Mouse (Mus musculus) limb, embryonic 13.5 days (tissue): ENCODE measurements around the gene Fars2. TPM values are rescaled to one million over a fixed set of nuclear protein-coding genes. Genes with fewer than 3 reads are reported as not detected.

Experiments used
- ATAC-seq: fragments of 200-750 bp; cut with Nextera tagmentation; 2 replicates; pipeline ENCODE4 v1.8.0; 2017; ENCODE audit warnings: low read depth, moderate number of reproducible peaks, moderate TSS enrichment; ENCODE audit not compliant: low FRiP score
- H3K27ac ChIP-seq: fragments of 300-500 bp; sonication (generic); 2 replicates; pipeline ENCODE4 v1.5.1; 2015; ENCODE audit warnings: inconsistent platforms, mild to moderate bottlenecking, moderate library complexity
- H3K27me3 ChIP-seq: fragments of 300-500 bp; sonication (generic); 2 replicates; pipeline ENCODE4 v1.6.1; 2015; ENCODE audit warnings: mild to moderate bottlenecking, inconsistent platforms
- H3K36me3 ChIP-seq: fragments of 300-500 bp; sonication (generic); 2 replicates; pipeline ENCODE4 v1.6.1; 2015; ENCODE audit warnings: inconsistent platforms, mild to moderate bottlenecking, moderate library complexity
- H3K4me1 ChIP-seq: fragments of 300-500 bp; sonication (generic); 2 replicates; pipeline ENCODE4 v1.6.1; 2015; ENCODE audit warnings: inconsistent platforms
- H3K4me2 ChIP-seq: fragments of 300-500 bp; sonication (generic); replicated peaks from 2 replicates; pipeline ENCODE4 v1.6.1; 2015; ENCODE audit warnings: inconsistent platforms, mild to moderate bottlenecking, moderate library complexity
- H3K4me3 ChIP-seq: fragments of 300-500 bp; sonication (generic); 2 replicates; pipeline ENCODE4 v1.5.1; 2015; ENCODE audit warnings: moderate library complexity, mild to moderate bottlenecking, inconsistent platforms
- H3K9ac ChIP-seq: fragments of 300-500 bp; sonication (generic); 2 replicates; pipeline ENCODE4 v1.6.1; 2015; ENCODE audit warnings: mild to moderate bottlenecking, inconsistent platforms
- H3K9me3 ChIP-seq: fragments of 300-500 bp; sonication (generic); 2 replicates; pipeline ENCODE4 v1.6.1; 2016; ENCODE audit warnings: inconsistent platforms
- WGBS: fragments of 180-500 bp; shearing (Covaris S2); methylation state at CpG from one replicate; pipeline ENCODE4 v1.1.7; 2015; 5-methylcytosine and 5-hydroxymethylcytosine counted together
- polyA plus RNA-seq: library from polyadenylated mRNA; unstranded; fragments of >200 nt; fragmentation: Nextera tagmentation; extraction: Ambion mirVana; gene quantifications from 2 replicates; pipeline ENCODE4 v1.2.1, GENCODE M21; 2015

Fars2 gene
- polyA plus RNA-seq, 1 experiment from 2014 or later, result 35.1 TPM

DNA sequence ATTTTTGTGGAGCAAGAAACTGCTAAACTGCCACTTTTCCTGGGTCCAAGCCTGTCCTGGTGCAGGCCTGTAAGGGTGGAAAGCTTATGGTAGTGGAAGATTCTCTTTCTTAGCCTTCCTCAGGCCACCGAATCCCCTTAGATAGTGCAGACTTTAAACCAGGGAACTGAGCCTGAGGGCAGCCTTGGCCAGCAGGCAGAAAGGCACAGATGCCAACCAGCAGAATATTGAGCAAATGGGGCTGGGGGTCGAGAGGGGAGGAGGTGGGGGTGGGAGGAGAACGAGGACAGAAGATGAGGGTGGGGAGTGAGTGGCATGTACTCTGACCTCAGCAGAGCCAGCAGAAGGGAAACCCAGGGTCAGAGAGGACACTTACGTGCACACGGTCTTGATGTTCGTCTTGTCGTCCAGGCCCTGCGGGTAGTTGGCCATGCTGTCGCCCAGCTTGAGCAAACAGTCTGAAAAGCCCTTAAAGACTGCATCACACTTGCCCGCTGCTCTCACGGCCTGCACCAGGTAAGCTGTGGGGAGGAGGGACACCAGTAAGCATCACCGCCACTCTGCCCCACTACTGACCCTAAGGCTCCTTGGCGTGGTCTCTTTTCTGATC is 612.6 kb downstream of the Fars2 start:
- no peak for ATAC-seq
- H3K9me3 ChIP-seq, result no peaks in the 10 kb centered on the region
- WGBS, result 25% methylated on average over 13 of the region's 13 CpGs
- H3K4me2 ChIP-seq, result peak overlapping the region; percentile 19; the same call in 1 of the 2 replicates
- H3K27me3 ChIP-seq, result peaks cover 87% of the 10 kb centered on the region
- H3K4me1 ChIP-seq, result peaks cover 44% of the 10 kb centered on the region
- H3K36me3 ChIP-seq, result no peaks in the 10 kb centered on the region
- H3K4me3 ChIP-seq, result no peak overlapping the region
- H3K27ac ChIP-seq, result no peak overlapping the region
- no peak overlapping the region for H3K9ac ChIP-seq

GRCm38 (mm10) chr13:36730341-36730761 is 613.1 kb downstream of the Fars2 start:
- peak overlapping the region; percentile 19; the same call in 1 of the 2 replicates for H3K4me2 ChIP-seq
- H3K9me3 ChIP-seq, result no peaks in the 10 kb centered on the region
- peaks cover 45% of the 10 kb centered on the region for H3K4me1 ChIP-seq
- peaks cover 87% of the 10 kb centered on the region for H3K27me3 ChIP-seq
- no peak overlapping the region for H3K27ac ChIP-seq
- no peak overlapping the region for H3K4me3 ChIP-seq
- ATAC-seq, result no peak
- H3K9ac ChIP-seq, result no peak overlapping the region
- H3K36me3 ChIP-seq, result no peaks in the 10 kb centered on the region
- WGBS, result 24% methylated on average over 14 of the region's 14 CpGs

DNA sequence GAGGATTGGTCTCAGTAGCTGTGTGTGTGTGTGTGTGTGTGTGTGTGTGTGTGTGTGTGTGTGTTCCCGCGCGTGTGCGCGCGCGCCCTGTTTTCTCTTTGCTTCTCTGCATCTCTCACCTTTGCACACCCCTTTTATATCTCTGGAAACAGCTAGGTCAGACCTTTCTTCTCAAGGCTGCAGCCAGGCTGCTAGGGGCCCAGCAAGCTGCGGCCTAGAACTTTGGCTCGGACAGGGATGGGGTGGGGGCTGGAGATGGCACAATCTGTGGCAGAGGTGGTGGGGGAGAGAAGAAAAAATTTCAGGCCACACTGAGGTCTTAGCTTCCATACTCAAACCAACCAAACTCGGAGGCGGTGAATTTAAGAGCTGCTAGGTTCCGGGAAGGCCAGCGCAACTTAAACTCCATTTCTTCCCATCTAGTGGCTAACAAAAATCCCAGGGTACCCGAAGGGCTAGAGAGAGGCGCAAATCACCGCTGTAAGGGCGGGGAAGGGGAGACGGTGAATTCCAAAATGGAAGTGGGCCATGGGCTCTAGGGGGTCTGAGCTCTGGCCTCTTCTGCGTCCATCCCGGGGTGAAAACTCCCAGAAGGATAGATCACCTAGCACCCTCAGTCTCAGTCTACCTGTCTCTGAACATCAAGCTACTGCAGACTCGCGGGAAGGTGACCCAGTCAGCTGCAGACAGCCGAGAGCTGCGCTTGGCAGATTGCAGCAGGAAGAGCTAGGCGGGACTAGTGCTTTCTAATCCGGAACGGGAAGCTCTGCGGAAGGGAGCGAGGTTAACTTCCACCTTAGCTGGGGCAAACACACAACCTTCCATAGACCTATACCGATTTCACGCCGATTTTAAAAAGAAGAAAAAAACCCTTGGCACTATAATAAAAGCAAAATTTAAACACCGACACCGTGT is 614.1 kb downstream of the Fars2 start:
- no peak overlapping the region; the same call in 1 of the 2 replicates for H3K27ac ChIP-seq

GRCm38 (mm10) chr13:36731931-36732461 is 614.8 kb downstream of the Fars2 start:
- Histone ChIP-seq H3K36me3 (no peaks in the 10 kb centered on the region), H3K27me3 (peaks cover 78% of the 10 kb centered on the region), H3K27ac (no peak overlapping the region; the same call in 1 of the 2 replicates), H3K9me3 (no peaks in the 10 kb centered on the region), H3K4me1 (peaks cover 44% of the 10 kb centered on the region), H3K9ac (peak overlapping the region; percentile 58; the same call in 1 of the 2 replicates), H3K4me3 (peak overlapping the region; percentile 48), H3K4me2 (peak overlapping the region; percentile 80)
- ATAC-seq, result no peak
- 2% methylated on average over 23 of the region's 23 CpGs for WGBS

More for the DNA sequence above, 614.1 kb downstream of the Fars2 start:
- Histone ChIP-seq H3K36me3 (no peaks in the 10 kb centered on the region), H3K9me3 (no peaks in the 10 kb centered on the region), H3K4me3 (peak overlapping the region; percentile 48), H3K4me2 (peak overlapping the region; percentile 80), H3K4me1 (peaks cover 47% of the 10 kb centered on the region), H3K27me3 (peaks cover 84% of the 10 kb centered on the region), H3K9ac (peak overlapping the region; percentile 58)
- no peak for ATAC-seq
- 5% methylated on average over 32 of the region's 34 CpGs for WGBS

DNA sequence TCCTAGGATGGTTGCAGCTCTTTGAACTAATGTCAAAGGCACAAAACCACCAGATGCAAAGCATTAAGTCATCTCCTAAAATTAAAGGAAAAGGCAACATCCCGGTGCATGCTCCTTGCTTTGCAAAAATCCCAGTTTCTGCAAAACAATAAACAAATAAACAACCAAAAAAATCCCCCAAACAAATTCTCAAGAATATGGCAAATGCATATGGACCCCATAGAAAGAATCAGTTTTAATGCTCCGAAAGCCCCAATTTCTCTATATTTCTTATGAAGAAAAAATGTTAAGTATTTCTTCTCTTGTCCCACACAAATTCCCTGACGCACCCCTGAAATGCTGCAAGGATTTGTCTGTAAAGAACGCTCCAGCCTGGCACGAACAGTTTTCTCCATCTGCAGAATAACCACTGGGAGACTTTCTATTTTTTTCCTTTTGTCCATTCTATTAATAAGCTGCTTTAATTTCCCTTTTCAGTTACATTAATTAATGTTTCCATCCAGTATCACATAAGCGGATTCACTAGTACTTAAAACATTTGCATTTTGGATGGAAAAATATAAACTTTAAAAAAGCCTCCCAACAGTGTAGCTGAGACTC is 615.8 kb downstream of the Fars2 start:
- WGBS, result 6% methylated on average over 6 of the region's 6 CpGs
- H3K4me2 ChIP-seq, result peak overlapping the region; percentile 80

GRCm38 (mm10) chr13:36733566-36733965 is 616.4 kb downstream of the Fars2 start:
- peak overlapping the region; percentile 65 for H3K9ac ChIP-seq
- H3K4me1 ChIP-seq, result peaks cover 46% of the 10 kb centered on the region
- no peaks in the 10 kb centered on the region for H3K9me3 ChIP-seq
- peak overlapping the region; percentile 44; the same call in 1 of the 2 replicates for H3K27ac ChIP-seq
- peak overlapping the region; percentile 48 for H3K4me3 ChIP-seq
- under 1% methylated on average over 10 of the region's 10 CpGs for whole genome bisulfite sequencing
- H3K4me2 ChIP-seq, result peak overlapping the region; percentile 80
- H3K36me3 ChIP-seq, result no peaks in the 10 kb centered on the region
- no peak for ATAC-seq
- H3K27me3 ChIP-seq, result peaks cover 64% of the 10 kb centered on the region

More for the DNA sequence above, 615.8 kb downstream of the Fars2 start:
- peaks cover 70% of the 10 kb centered on the region for H3K27me3 ChIP-seq
- no peak overlapping the region for H3K9ac ChIP-seq
- peaks cover 46% of the 10 kb centered on the region for H3K4me1 ChIP-seq
- H3K36me3 ChIP-seq, result no peaks in the 10 kb centered on the region
- no peaks in the 10 kb centered on the region for H3K9me3 ChIP-seq
- peak overlapping the region; percentile 48 for H3K4me3 ChIP-seq
- no peak for ATAC-seq
- no peak overlapping the region for H3K27ac ChIP-seq

- H3K4me1 ChIP-seq, result peaks cover 46% of the 10 kb centered on the region
Observed at GRCm38 (mm10) chr13:36733989-36734690, 616.9 kb downstream of the Fars2 start.

GRCm38 (mm10) chr13:36734731-36735571 is 617.7 kb downstream of the Fars2 start, which contains the start of gene Nrn1:
Nrn1 (minus strand) TSS chr13:36735131.
- H3K27me3 ChIP-seq, result peaks cover 50% of the 10 kb centered on the region
- H3K4me2 ChIP-seq, result peak within 1 kb of the TSS; percentile 80
- H3K9me3 ChIP-seq, result peaks cover 7% of the 10 kb centered on the region; the same call in 1 of the 2 replicates
- H3K27ac ChIP-seq, result peak within 1 kb of the TSS; percentile 58
- H3K36me3 ChIP-seq, result 0 out of 2 replicates have a peak, but pooled peaks cover 2% of the 10 kb centered on the region
- H3K4me3 ChIP-seq, result peak within 1 kb of the TSS; percentile 48
- WGBS, result under 1% methylated on average over 48 of the region's 50 CpGs
- H3K9ac ChIP-seq, result peak within 1 kb of the TSS; percentile 65
- peaks cover 44% of the 10 kb centered on the region for H3K4me1 ChIP-seq
- ATAC-seq, result no peak

More at GRCm38 (mm10) chr13:36733989-36734690, 616.9 kb downstream of the Fars2 start:
- Histone ChIP-seq H3K36me3 (0 out of 2 replicates have a peak, but pooled peaks cover 2% of the 10 kb centered on the region), H3K27me3 (peaks cover 58% of the 10 kb centered on the region), H3K9me3 (peaks cover 5% of the 10 kb centered on the region; the same call in 1 of the 2 replicates), H3K4me2 (peak overlapping the region; percentile 80), H3K27ac (peak overlapping the region; percentile 44), H3K4me3 (peak overlapping the region; percentile 48), H3K9ac (peak overlapping the region; percentile 65)
- no peak for ATAC-seq
- under 1% methylated on average over 26 of the region's 26 CpGs for WGBS

GRCm38 (mm10) chr13:36735901-36736618 is 618.8 kb downstream of the Fars2 start:
- Histone ChIP-seq H3K9ac (peak overlapping the region; percentile 65), H3K4me2 (peak overlapping the region; percentile 80), H3K4me3 (peak overlapping the region; percentile 48), H3K27ac (peak overlapping the region; percentile 91), H3K4me1 (peaks cover 41% of the 10 kb centered on the region), H3K27me3 (peaks cover 40% of the 10 kb centered on the region), H3K36me3 (0 out of 2 replicates have a peak, but pooled peaks cover 2% of the 10 kb centered on the region), H3K9me3 (peaks cover 7% of the 10 kb centered on the region; the same call in 1 of the 2 replicates)
- ATAC-seq, result peak; percentile 93
- under 1% methylated on average over 33 of the region's 39 CpGs for WGBS

GRCm38 (mm10) chr13:36736619-36736996 is 619.4 kb downstream of the Fars2 start:
- peaks cover 37% of the 10 kb centered on the region for H3K4me1 ChIP-seq
- H3K9me3 ChIP-seq, result peaks cover 7% of the 10 kb centered on the region; the same call in 1 of the 2 replicates
- peaks cover 35% of the 10 kb centered on the region for H3K27me3 ChIP-seq
- H3K4me3 ChIP-seq, result peak overlapping the region; percentile 48
- peak overlapping the region; percentile 91 for H3K27ac ChIP-seq
- H3K36me3 ChIP-seq, result 0 out of 2 replicates have a peak, but pooled peaks cover 2% of the 10 kb centered on the region
- ATAC-seq, result peak; percentile 42
- peak overlapping the region; percentile 80 for H3K4me2 ChIP-seq
- 6% methylated on average over 9 of the region's 9 CpGs for WGBS
- H3K9ac ChIP-seq, result peak overlapping the region; percentile 65
